Mouse (Mus musculus): ENCODE measurements around the gene Ceacam18. TPM values are rescaled to one million over a fixed set of nuclear protein-coding genes. Genes with fewer than 3 reads are reported as not detected.
A peak's percentile ranks its signal among the peaks of the same experiment; 100 is the strongest.
"Not testable (repeated sequence)": the region's sequence is repeated elsewhere in the genome, so short reads cannot be mapped to it uniquely, and the experiment has no call there.

Gene Ceacam18
- polyA plus RNA-seq, 1 experiment, result not detected

DNA sequence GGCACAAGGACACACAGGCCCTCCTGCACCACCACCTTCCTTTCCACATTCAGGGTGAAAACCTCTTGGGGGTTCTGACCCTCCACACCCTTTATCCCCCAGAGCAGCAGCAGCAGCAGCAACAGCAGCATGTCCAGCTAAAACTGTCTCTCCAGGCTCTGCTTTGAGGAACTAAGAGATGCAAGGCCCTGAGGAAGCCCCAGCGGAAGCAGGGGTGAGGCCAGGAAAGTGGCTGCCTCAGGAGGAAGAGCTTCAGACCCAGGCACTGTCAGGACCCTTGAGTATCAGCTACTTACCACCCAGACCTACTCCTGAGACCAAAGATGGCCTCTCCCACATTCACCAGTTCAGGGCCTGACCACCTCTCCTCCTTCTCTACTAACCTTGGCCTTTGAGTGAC lies 25.5 kb downstream of the Ceacam18 start, which contains the start of gene Siglece:
Siglece (minus strand) TSS at position 160 of the 400 bp plus-strand sequence.
- Histone ChIP-seq H3K4me3 (replicated peaks; ENCODE audit: extremely low read depth, low read depth, low read length) (no peak within 1 kb of the TSS), H3K4me1 (ENCODE audit: control insufficient read depth, insufficient read depth, low read length) (no peaks in the 10 kb centered on the region)
- 53% methylated on average over 1 of the region's 1 CpGs for WGBS
- no peak for DNase-seq
- TF ChIP-seq POLR2A (IDR thresholded peaks at IDR 0.05; ENCODE audit: borderline replicate concordance, extremely low read depth, low read depth, low read length) (no peak), CTCF (IDR thresholded peaks at IDR 0.05; ENCODE audit: insufficient read depth, low read length) (no peak)

DNA sequence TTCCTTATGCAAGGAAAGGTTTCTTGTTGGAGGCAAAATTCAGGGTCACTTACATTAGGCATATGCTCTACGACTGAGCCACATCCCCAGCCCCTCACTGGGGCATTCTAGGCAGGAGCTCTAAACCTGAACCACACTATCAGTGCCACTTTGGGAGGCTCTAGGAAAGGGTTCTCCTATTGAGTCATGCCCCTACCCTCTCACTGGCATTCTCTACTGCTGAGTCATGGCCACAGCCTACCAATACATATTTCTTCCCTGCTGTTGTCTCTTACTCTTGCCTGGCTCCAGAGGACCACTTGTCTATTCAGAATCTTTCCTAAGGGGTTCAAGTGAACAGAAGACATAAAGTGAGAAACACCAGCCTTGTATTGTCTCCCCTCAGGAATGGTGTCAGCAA lies 28.3 kb downstream of the Ceacam18 start:
- 67% methylated on average over 1 of the region's 1 CpGs for WGBS
- no peak for DNase-seq
- TF ChIP-seq POLR2A (IDR thresholded peaks at IDR 0.05; ENCODE audit: borderline replicate concordance, extremely low read depth, low read depth, low read length), result no peak
- H3K4me1 ChIP-seq (ENCODE audit: control insufficient read depth, insufficient read depth, low read length), result no peaks in the 10 kb centered on the region
- no peak overlapping the region for H3K4me3 ChIP-seq (replicated peaks; ENCODE audit: extremely low read depth, low read depth, low read length)

DNA sequence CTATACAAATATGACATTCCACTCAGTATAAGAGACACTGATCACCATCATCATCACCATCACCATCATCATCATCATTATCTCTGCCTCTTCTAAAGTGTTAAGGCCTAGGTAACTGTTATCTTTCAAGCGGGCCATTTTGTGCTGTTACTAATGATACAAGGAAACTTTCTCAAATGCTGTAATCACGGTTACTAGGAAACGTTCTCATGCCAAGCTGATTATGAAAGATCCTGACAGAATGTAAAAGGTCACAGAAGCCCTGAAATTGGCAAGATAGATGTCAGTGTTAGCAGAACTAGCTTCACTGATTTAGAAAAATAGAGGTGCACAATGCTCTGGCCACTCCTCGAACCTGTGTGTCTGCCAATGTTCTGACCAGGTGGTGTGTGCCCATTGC lies 32.7 kb downstream of the Ceacam18 start:
- H3K4me1 ChIP-seq (ENCODE audit: control insufficient read depth, insufficient read depth, low read length); H3K4me3 ChIP-seq (replicated peaks; ENCODE audit: extremely low read depth, low read depth, low read length); DNase-seq: not testable (repeated sequence)
- 69% methylated on average over 4 of the region's 4 CpGs for WGBS

DNA sequence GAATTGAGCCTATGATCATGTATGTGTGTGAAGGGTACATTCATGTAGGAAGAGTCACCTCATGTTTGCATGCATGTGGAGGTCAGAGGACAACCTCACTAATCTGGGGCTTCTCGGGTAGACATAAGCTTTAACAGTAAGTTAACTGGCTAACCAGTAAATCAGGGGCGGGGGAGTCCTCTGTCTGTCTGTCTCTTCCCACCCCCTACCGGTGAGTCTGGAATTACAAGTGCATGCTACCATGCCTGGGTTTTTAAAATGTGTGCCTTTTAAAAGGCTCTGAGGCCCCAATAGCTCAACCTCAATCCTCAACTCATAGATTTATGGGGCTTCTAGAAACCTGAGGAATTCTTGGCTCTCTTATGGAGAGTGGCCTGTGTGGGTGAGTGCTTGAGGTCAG lies 34.1 kb downstream of the Ceacam18 start:
- TF ChIP-seq POLR2A (IDR thresholded peaks at IDR 0.05; ENCODE audit: borderline replicate concordance, extremely low read depth, low read depth, low read length) (no peak), CTCF (IDR thresholded peaks at IDR 0.05; ENCODE audit: insufficient read depth, low read length) (0 out of 2 replicates have a peak, but pooled peaks have one; percentile 13)
- no peak for DNase-seq
- WGBS, result 19% methylated on average over 3 of the region's 3 CpGs
- no peak overlapping the region for H3K4me3 ChIP-seq (replicated peaks; ENCODE audit: extremely low read depth, low read depth, low read length)
- peaks cover 5% of the 10 kb centered on the region; the same call in 1 of the 2 replicates for H3K4me1 ChIP-seq (ENCODE audit: control insufficient read depth, insufficient read depth, low read length)

DNA sequence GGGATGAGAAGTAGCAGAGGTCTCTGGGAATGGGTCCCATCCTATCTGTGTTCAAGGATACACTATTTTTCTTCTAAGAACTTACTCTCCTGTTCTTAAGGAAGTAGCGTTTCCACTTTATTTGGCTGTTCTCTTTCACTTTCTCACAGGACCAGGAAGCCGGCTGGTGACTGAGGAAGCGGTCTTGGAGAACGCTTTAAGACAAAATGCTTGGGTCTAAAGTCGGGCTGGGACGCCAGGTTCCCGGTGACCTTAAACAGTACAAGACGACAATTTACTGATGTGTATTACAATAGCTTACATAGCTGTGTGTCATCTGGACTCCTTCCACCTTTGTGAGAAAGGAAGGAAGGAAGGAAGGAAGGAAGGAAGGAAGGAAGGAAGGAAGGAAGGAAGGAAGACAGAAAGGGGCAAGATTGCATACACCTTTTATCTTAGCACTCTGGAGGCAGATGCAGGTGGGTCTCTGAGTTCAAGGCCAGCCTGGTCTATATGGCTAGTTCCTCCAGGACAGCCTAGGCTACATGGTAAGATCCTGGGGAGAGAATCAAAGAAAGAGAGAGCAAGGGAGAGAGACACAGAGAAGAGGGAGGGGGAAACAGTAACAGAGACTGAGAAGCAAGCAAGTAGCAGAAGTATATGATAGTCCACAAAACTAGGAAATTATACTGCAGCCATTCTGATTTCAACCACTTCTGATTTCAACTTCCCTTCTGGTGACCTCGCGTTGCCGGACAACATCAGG lies 36.7 kb downstream of the Ceacam18 start:
- peak overlapping the region; percentile 19 for H3K4me3 ChIP-seq (replicated peaks; ENCODE audit: extremely low read depth, low read depth, low read length)
- DNase-seq, result no peak
- WGBS, result 54% methylated on average over 11 of the region's 11 CpGs
- TF ChIP-seq CTCF (IDR thresholded peaks at IDR 0.05; ENCODE audit: insufficient read depth, low read length) (no peak), POLR2A (IDR thresholded peaks at IDR 0.05; ENCODE audit: borderline replicate concordance, extremely low read depth, low read depth, low read length) (no peak)
- peaks cover 5% of the 10 kb centered on the region; the same call in 1 of the 2 replicates for H3K4me1 ChIP-seq (ENCODE audit: control insufficient read depth, insufficient read depth, low read length)

DNA sequence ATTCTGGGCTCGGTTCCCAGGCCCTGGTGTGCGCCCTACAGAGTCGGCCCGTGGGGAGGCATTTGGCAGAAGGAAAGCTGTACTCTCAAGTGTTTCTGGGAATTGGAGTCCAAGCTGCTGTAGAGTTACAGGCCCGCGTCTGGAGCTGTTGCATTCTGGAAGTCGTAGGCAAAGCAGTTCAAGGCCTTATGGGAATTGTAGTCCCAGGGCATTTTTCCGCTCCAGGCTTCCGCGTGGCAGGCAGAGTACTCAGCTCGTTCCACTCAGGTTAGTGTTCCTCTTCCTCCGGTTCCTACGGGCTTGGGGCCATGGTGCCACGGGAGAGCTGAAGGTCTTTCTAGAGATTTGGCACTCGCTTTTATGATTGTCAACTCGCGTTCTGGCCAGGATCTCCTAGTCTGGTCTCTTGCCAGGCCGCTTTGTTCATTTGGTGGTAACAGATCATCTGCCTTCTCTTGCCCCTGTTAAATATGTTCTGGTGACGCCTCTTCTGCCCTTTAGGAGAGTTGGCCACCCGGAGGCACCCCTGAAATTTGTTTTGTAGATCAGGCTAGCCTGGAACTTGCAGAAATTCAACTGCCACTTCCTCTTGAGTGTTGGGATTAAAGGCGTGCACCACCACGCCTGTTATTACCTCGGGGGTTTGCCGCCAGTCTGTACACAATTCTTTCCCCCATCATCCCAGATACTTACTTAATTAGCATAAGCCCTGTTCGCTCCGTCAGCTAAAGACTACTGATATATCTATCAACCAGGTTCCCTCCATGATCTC lies 37.5 kb downstream of the Ceacam18 start, which contains the start of gene Ctu1:
Ctu1 (plus strand) TSS at position 208 of the 772 bp plus-strand sequence.
- Histone ChIP-seq H3K4me1 (ENCODE audit: control insufficient read depth, insufficient read depth, low read length) (peaks cover 5% of the 10 kb centered on the region; the same call in 1 of the 2 replicates), H3K4me3 (replicated peaks; ENCODE audit: extremely low read depth, low read depth, low read length) (peak within 1 kb of the TSS; percentile 92)
- DNase-seq, result peak; percentile 79
- TF ChIP-seq POLR2A (IDR thresholded peaks at IDR 0.05; ENCODE audit: borderline replicate concordance, extremely low read depth, low read depth, low read length) (peak; percentile 70; the same call in 1 of the 2 replicates), CTCF (IDR thresholded peaks at IDR 0.05; ENCODE audit: insufficient read depth, low read length) (no peak)
- WGBS, result under 1% methylated on average over 26 of the region's 26 CpGs

DNA sequence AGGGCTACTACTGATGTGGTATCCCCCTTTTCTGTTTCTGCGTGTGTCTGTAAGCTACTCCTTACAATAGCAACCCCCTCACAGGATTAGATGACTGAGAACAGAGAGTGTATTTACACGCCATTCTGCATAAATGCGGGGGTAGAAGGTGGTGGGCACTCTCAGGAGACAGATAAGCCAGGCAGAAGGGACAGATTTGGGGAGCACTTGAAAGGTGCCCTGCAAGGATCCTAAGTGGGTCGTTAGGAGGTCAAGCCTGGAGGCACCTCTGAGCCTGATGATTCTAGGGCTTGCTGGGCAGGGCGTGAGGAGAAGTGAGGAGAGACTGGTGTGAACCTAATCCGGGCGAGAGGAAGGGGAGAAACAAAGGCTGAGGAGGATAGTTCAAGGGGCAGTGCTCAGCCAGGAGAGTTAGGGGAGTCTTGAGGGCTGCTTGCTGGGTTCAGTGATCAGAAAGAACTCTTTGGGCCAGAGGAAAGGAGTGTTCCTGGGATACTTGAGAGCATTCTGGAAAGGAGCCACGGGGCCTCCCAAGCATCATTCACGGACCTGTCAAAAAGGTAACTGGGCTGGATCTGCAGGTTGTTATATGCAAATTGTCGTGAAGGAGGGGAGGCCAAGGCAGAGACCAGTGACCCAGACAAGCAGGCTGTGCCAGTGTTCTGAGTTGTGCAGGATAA lies 38.2 kb downstream of the Ceacam18 start:
- peak; percentile 36 for DNase-seq
- no peak for TF ChIP-seq POLR2A (IDR thresholded peaks at IDR 0.05; ENCODE audit: borderline replicate concordance, extremely low read depth, low read depth, low read length)
- TF ChIP-seq CTCF (IDR thresholded peaks at IDR 0.05; ENCODE audit: insufficient read depth, low read length), result no peak
- WGBS, result 10% methylated on average over 10 of the region's 10 CpGs
- Histone ChIP-seq H3K4me1 (ENCODE audit: control insufficient read depth, insufficient read depth, low read length) (peaks cover 5% of the 10 kb centered on the region; the same call in 1 of the 2 replicates), H3K4me3 (replicated peaks; ENCODE audit: extremely low read depth, low read depth, low read length) (peak overlapping the region; percentile 92)

DNA sequence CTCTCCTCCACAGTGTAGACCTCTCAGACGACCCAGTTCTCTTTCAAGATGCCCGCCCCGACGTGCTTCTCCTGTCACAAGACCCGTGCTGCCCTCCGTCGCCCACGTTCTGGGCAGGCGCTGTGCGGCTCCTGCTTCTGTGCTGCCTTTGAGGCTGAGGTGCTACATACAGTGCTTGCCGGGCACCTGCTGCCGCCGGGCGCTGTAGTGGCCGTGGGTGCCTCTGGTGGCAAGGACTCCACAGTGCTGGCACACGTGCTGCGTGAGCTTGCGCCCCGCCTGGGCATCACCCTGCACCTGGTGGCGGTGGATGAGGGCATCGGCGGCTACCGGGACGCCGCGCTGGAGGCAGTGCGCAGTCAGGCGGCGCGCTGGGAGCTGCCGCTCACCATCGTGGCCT lies 40.6 kb downstream of the Ceacam18 start:
- 92% methylated on average over 32 of the region's 32 CpGs for WGBS
- no peak for DNase-seq
- TF ChIP-seq POLR2A (IDR thresholded peaks at IDR 0.05; ENCODE audit: borderline replicate concordance, extremely low read depth, low read depth, low read length), result no peak
- TF ChIP-seq CTCF (IDR thresholded peaks at IDR 0.05; ENCODE audit: insufficient read depth, low read length), result no peak
- peaks cover 5% of the 10 kb centered on the region; the same call in 1 of the 2 replicates for H3K4me1 ChIP-seq (ENCODE audit: control insufficient read depth, insufficient read depth, low read length)
- H3K4me3 ChIP-seq (replicated peaks; ENCODE audit: extremely low read depth, low read depth, low read length), result no peak overlapping the region

DNA sequence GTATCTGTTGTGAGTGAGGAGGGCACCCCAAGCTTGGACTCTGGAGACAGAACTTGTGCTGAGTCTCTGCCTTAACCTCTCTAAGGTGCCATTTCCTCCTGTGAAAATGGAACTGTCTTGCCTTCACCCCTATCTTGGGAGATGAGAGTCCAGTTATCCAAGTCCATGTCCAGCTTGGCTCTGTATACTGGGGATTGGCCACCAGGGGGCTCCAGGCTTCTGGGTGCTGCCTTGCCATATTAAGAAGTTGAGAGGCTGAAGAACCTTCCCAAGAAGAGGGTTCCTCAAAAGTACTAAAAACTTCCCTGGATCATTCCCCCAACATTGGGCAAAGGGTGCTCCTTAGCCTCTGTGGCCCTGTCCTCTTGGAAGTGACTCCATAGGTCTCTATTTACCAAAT lies 44.0 kb downstream of the Ceacam18 start:
- DNase-seq, result peak; percentile 64
- no peak overlapping the region for H3K4me3 ChIP-seq (replicated peaks; ENCODE audit: extremely low read depth, low read depth, low read length)
- TF ChIP-seq CTCF (IDR thresholded peaks at IDR 0.05; ENCODE audit: insufficient read depth, low read length), result peak; percentile 62
- no peak for TF ChIP-seq POLR2A (IDR thresholded peaks at IDR 0.05; ENCODE audit: borderline replicate concordance, extremely low read depth, low read depth, low read length)

More for the DNA sequence above, 44.0 kb downstream of the Ceacam18 start:
- H3K4me1 ChIP-seq (ENCODE audit: control insufficient read depth, insufficient read depth, low read length), result no peaks in the 10 kb centered on the region
